Mouse (Mus musculus): ENCODE data around the gene Cep57l1. TPM values are rescaled to one million over a fixed set of nuclear protein-coding genes. Genes with fewer than 3 reads are reported as not detected.

The Cep57l1 gene
- polyA plus RNA-seq, 1 experiment: 1.9 TPM

GRCm38 (mm10) chr10:41746554-41746953 is 63.1 kb downstream of the Cep57l1 start:
- Histone ChIP-seq H3K4me3 (ENCODE audit: insufficient read depth, low read depth, low read length) (no peak overlapping the region), H3K27ac (ENCODE audit: insufficient read depth, low read depth, low read length) (no peak overlapping the region), H3K4me1 (ENCODE audit: control insufficient read depth, insufficient read depth, low read length) (no peaks in the 10 kb centered on the region), H3K36me3 (ENCODE audit: control insufficient read depth, insufficient read depth, low read length) (no peaks in the 10 kb centered on the region), H3K27me3 (replicated peaks; ENCODE audit: control insufficient read depth, insufficient read depth, low read length) (no peaks in the 10 kb centered on the region)
- DNase-seq: peak; percentile 1
- 84% methylated on average over 5 of the region's 5 CpGs for WGBS
- TF ChIP-seq CTCF (conservative IDR thresholded peaks at IDR 0.05; ENCODE audit: insufficient read depth, insufficient read length, low read depth, low read length) (no peak), POLR2A (IDR thresholded peaks at IDR 0.05; ENCODE audit: low read depth, low read length) (no peak)

- Histone ChIP-seq H3K27ac (ENCODE audit: insufficient read depth, low read depth, low read length) (no peak overlapping the region), H3K4me1 (ENCODE audit: control insufficient read depth, insufficient read depth, low read length) (no peaks in the 10 kb centered on the region), H3K27me3 (replicated peaks; ENCODE audit: control insufficient read depth, insufficient read depth, low read length) (no peaks in the 10 kb centered on the region), H3K4me3 (ENCODE audit: insufficient read depth, low read depth, low read length) (no peak overlapping the region), H3K36me3 (ENCODE audit: control insufficient read depth, insufficient read depth, low read length) (no peaks in the 10 kb centered on the region)
- TF ChIP-seq CTCF (conservative IDR thresholded peaks at IDR 0.05; ENCODE audit: insufficient read depth, insufficient read length, low read depth, low read length): no peak
- TF ChIP-seq POLR2A (IDR thresholded peaks at IDR 0.05; ENCODE audit: low read depth, low read length): no peak
- WGBS: 82% methylated on average over 4 of the region's 4 CpGs
- DNase-seq: no peak
Measured at GRCm38 (mm10) chr10:41744006-41744405, 65.7 kb downstream of the Cep57l1 start.

- Histone ChIP-seq H3K27me3 (replicated peaks; ENCODE audit: control insufficient read depth, insufficient read depth, low read length) (no peaks in the 10 kb centered on the region), H3K27ac (ENCODE audit: insufficient read depth, low read depth, low read length) (no peak overlapping the region), H3K36me3 (ENCODE audit: control insufficient read depth, insufficient read depth, low read length) (no peaks in the 10 kb centered on the region; the same call in 1 of the 2 replicates), H3K4me3 (ENCODE audit: insufficient read depth, low read depth, low read length) (no peak overlapping the region), H3K4me1 (ENCODE audit: control insufficient read depth, insufficient read depth, low read length) (no peaks in the 10 kb centered on the region)
- WGBS: 93% methylated on average over 2 of the region's 2 CpGs
- TF ChIP-seq POLR2A (IDR thresholded peaks at IDR 0.05; ENCODE audit: low read depth, low read length): no peak
- TF ChIP-seq CTCF (conservative IDR thresholded peaks at IDR 0.05; ENCODE audit: insufficient read depth, insufficient read length, low read depth, low read length): no peak
- no peak for DNase-seq
Measured at GRCm38 (mm10) chr10:41740221-41740620, 69.5 kb downstream of the Cep57l1 start.

DNA sequence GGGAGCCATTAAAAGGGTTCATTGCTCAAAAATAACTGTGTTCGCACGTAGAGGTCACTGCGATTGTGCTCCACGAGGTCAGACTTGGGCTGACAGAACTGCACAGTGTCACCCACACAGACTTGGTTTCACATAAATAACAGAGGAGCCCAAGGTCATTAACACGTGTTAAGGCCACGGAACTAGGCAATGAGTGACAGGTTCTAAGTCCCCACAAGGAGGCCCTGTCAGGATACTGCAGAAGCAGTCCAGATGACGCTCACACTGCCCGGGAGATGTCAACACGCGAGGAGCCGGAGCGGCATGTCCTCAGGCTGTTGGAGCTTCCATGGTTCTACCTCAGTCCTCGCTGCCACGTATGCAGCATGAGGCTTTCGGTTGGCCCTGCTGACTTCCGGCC is 72.4 kb downstream of the Cep57l1 start:
- H3K4me3 ChIP-seq (ENCODE audit: insufficient read depth, low read depth, low read length): no peak overlapping the region

DNA sequence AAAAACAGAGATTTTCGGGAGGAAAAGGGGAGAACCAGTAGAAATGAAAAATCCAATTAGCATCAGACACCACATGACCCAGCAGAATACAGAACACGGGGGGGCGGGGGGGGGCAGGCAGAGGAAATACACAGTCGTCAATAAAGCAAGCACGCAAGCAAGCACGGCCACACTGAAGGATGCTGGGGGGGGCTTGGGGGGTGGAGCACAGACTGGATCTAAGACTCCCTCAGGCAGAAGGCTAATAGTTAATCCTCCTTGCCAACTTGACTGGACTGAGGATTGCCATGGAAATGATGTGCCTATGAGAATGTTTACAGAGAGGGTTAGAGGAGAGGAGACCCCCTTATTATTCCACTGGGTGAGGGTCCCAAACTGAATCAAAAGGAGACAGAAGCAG is 74.3 kb downstream of the Cep57l1 start:
- H3K4me3 ChIP-seq (ENCODE audit: insufficient read depth, low read depth, low read length): no peak overlapping the region
- TF ChIP-seq CTCF (conservative IDR thresholded peaks at IDR 0.05; ENCODE audit: insufficient read depth, insufficient read length, low read depth, low read length): no peak
- no peak for TF ChIP-seq POLR2A (IDR thresholded peaks at IDR 0.05; ENCODE audit: low read depth, low read length)
- H3K36me3 ChIP-seq (ENCODE audit: control insufficient read depth, insufficient read depth, low read length): no peaks in the 10 kb centered on the region; the same call in 1 of the 2 replicates
- H3K4me1 ChIP-seq (ENCODE audit: control insufficient read depth, insufficient read depth, low read length): no peaks in the 10 kb centered on the region
- H3K27me3 ChIP-seq (replicated peaks; ENCODE audit: control insufficient read depth, insufficient read depth, low read length): no peaks in the 10 kb centered on the region
- no peak for DNase-seq
- H3K27ac ChIP-seq (ENCODE audit: insufficient read depth, low read depth, low read length): no peak overlapping the region
- 78% methylated on average over 6 of the region's 6 CpGs for WGBS

More for the DNA sequence above, 72.4 kb downstream of the Cep57l1 start:
- TF ChIP-seq POLR2A (IDR thresholded peaks at IDR 0.05; ENCODE audit: low read depth, low read length) (no peak), CTCF (conservative IDR thresholded peaks at IDR 0.05; ENCODE audit: insufficient read depth, insufficient read length, low read depth, low read length) (no peak)
- no peaks in the 10 kb centered on the region for H3K27me3 ChIP-seq (replicated peaks; ENCODE audit: control insufficient read depth, insufficient read depth, low read length)
- no peak for DNase-seq
- no peaks in the 10 kb centered on the region for H3K4me1 ChIP-seq (ENCODE audit: control insufficient read depth, insufficient read depth, low read length)
- no peaks in the 10 kb centered on the region; the same call in 1 of the 2 replicates for H3K36me3 ChIP-seq (ENCODE audit: control insufficient read depth, insufficient read depth, low read length)
- no peak overlapping the region for H3K27ac ChIP-seq (ENCODE audit: insufficient read depth, low read depth, low read length)
- WGBS: 95% methylated on average over 16 of the region's 16 CpGs

- H3K27ac ChIP-seq (ENCODE audit: insufficient read depth, low read depth, low read length): no peak overlapping the region
- TF ChIP-seq CTCF (conservative IDR thresholded peaks at IDR 0.05; ENCODE audit: insufficient read depth, insufficient read length, low read depth, low read length): no peak
- TF ChIP-seq POLR2A (IDR thresholded peaks at IDR 0.05; ENCODE audit: low read depth, low read length): no peak
- H3K27me3 ChIP-seq (replicated peaks; ENCODE audit: control insufficient read depth, insufficient read depth, low read length): no peaks in the 10 kb centered on the region
- H3K4me1 ChIP-seq (ENCODE audit: control insufficient read depth, insufficient read depth, low read length): no peaks in the 10 kb centered on the region
- H3K36me3 ChIP-seq (ENCODE audit: control insufficient read depth, insufficient read depth, low read length): no peaks in the 10 kb centered on the region; the same call in 1 of the 2 replicates
- 98% methylated on average over 3 of the region's 3 CpGs for whole genome bisulfite sequencing
- no peak for DNase-seq
- H3K4me3 ChIP-seq (ENCODE audit: insufficient read depth, low read depth, low read length): no peak overlapping the region
Measured at GRCm38 (mm10) chr10:41733214-41733613, 76.5 kb downstream of the Cep57l1 start.

DNA sequence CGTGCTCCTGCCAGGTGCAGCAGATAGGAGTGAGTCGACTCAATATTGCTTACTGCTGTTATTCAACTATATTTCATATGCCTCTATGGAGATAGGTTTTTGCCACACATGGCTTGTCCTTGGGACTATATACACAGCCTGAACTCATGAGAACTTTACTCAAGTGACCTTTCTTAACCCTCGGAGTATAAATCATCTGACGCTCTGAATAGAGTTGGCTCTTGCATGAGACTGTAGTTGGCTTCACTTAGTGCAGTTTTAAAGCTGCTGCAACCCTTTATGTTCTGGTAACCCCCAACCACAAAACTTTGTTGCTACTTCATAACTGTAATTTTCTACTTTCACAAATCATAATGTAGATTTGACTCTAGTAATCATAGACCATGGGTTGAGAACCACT is 77.7 kb downstream of the Cep57l1 start:
- Histone ChIP-seq H3K4me1 (ENCODE audit: control insufficient read depth, insufficient read depth, low read length) (no peaks in the 10 kb centered on the region), H3K27ac (ENCODE audit: insufficient read depth, low read depth, low read length) (no peak overlapping the region), H3K36me3 (ENCODE audit: control insufficient read depth, insufficient read depth, low read length) (no peaks in the 10 kb centered on the region; the same call in 1 of the 2 replicates), H3K4me3 (ENCODE audit: insufficient read depth, low read depth, low read length) (no peak overlapping the region), H3K27me3 (replicated peaks; ENCODE audit: control insufficient read depth, insufficient read depth, low read length) (no peaks in the 10 kb centered on the region)
- TF ChIP-seq POLR2A (IDR thresholded peaks at IDR 0.05; ENCODE audit: low read depth, low read length) (no peak), CTCF (conservative IDR thresholded peaks at IDR 0.05; ENCODE audit: insufficient read depth, insufficient read length, low read depth, low read length) (no peak)
- DNase-seq: no peak
- WGBS: 79% methylated on average over 4 of the region's 4 CpGs

Data from kidney, adult 2 months (tissue).